8 mouse cellular contexts compared by ENCODE assay signal in the genomic region with DNA sequence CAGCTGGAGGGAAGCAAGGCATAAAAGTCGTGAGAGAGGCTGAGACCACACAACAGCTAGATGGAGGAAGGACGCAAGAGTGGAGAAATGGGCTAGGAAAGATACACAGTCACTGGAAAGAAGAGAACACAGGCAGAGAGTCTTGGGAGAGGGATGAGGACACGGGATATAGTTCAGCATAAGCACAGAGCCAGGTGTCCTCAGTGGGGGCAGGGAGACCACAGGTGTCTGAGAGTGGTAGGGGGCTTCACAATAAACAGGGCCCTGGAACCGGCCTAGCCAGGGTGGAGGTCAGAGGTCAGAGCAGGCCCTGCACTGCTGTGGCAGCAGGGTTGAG. TPM values are rescaled to one million over a fixed set of nuclear protein-coding genes. Genes with fewer than 3 reads are reported as not detected.
DNase-seq lines count a peak whose midpoint lies in the region; ATAC-seq and TF ChIP-seq lines count a peak whose summit lies in the region.

No protein-coding gene starts in this region.

- no peak overlapping the region for H3K27ac ChIP-seq in heart, postnatal 0 days (ENCODE audit: low read depth)
- H3K27ac ChIP-seq in heart, adult 2 months: no peak overlapping the region
- no peak overlapping the region for H3K27ac ChIP-seq in cortical plate, adult 2 months (ENCODE audit: insufficient read depth, low read length)
- no peak overlapping the region for H3K27ac ChIP-seq in hindbrain, embryonic 12.5 days
- H3K27ac ChIP-seq in midbrain, embryonic 11.5 days (ENCODE audit: low read depth, low read length): no peak overlapping the region

- intact Hi-C loops in heart, adult 2 months (cut with DNase I): no loop called here

- ATAC-seq in heart, postnatal 0 days (ENCODE audit: insufficient read depth, low read depth): no peak
- no peak for ATAC-seq in hindbrain, embryonic 12.5 days (ENCODE audit: low FRiP score)
- no peak for ATAC-seq in midbrain, embryonic 11.5 days (ENCODE audit: low FRiP score)

- H3K4me1 ChIP-seq in heart, postnatal 0 days (ENCODE audit: control insufficient read depth, insufficient read depth): no peaks in the 10 kb centered on the region
- H3K4me1 ChIP-seq in heart, adult 2 months (ENCODE audit: control insufficient read depth, insufficient read depth, low read length): no peaks in the 10 kb centered on the region
- peaks cover 7% of the 10 kb centered on the region for H3K4me1 ChIP-seq in cortical plate, adult 2 months (ENCODE audit: control insufficient read depth, insufficient read depth, low read length)
- H3K4me1 ChIP-seq in hindbrain, embryonic 12.5 days: peaks cover 50% of the 10 kb centered on the region
- H3K4me1 ChIP-seq in midbrain, embryonic 11.5 days (ENCODE audit: control insufficient read depth, insufficient read depth, low read length): peaks cover 25% of the 10 kb centered on the region

- H3K36me3 ChIP-seq in heart, postnatal 0 days (replicated peaks; ENCODE audit: control insufficient read depth, insufficient read depth, low read length): peaks cover 5% of the 10 kb centered on the region
- peaks cover 4% of the 10 kb centered on the region; the same call in 1 of the 2 replicates for H3K36me3 ChIP-seq in heart, adult 2 months (ENCODE audit: control insufficient read depth, insufficient read depth, low read length)
- H3K36me3 ChIP-seq in hindbrain, embryonic 12.5 days: no peaks in the 10 kb centered on the region
- H3K36me3 ChIP-seq in midbrain, embryonic 11.5 days (ENCODE audit: control insufficient read depth, insufficient read depth, low read length): no peaks in the 10 kb centered on the region

- 71% methylated on average over 4 of the region's 4 CpGs for WGBS in heart, postnatal 0 days
- WGBS in heart, adult 2 months: 87% methylated on average over 4 of the region's 4 CpGs
- WGBS in hindbrain, embryonic 12.5 days: 42% methylated on average over 4 of the region's 4 CpGs
- WGBS in midbrain, embryonic 11.5 days: 42% methylated on average over 4 of the region's 4 CpGs

- H3K4me2 ChIP-seq in heart, postnatal 0 days (ENCODE audit: low read depth, low read length): peak overlapping the region; percentile 75; the same call in 1 of the 2 replicates
- H3K4me2 ChIP-seq in hindbrain, embryonic 12.5 days (replicated peaks): peak overlapping the region; percentile 63
- peak overlapping the region; percentile 74 for H3K4me2 ChIP-seq in midbrain, embryonic 11.5 days

- no peaks in the 10 kb centered on the region for H3K79me2 ChIP-seq in heart, adult 2 months (replicated peaks; ENCODE audit: control insufficient read depth, insufficient read depth, low read length)

- H3K9ac ChIP-seq in heart, postnatal 0 days (replicated peaks; ENCODE audit: low read depth, low read length): no peak overlapping the region
- no peak overlapping the region for H3K9ac ChIP-seq in heart, adult 2 months (ENCODE audit: low read depth, low read length)
- no peak overlapping the region for H3K9ac ChIP-seq in hindbrain, embryonic 12.5 days
- H3K9ac ChIP-seq in midbrain, embryonic 11.5 days (ENCODE audit: low read length): peak overlapping the region; percentile 59

- TF ChIP-seq POLR2A in heart, adult 2 months (IDR thresholded peaks at IDR 0.05; ENCODE audit: insufficient read depth, low read depth, low read length): no peak
- no peak for TF ChIP-seq POLR2A in cortical plate, adult 2 months (IDR thresholded peaks at IDR 0.05; ENCODE audit: extremely low read depth, insufficient read depth, low read length)

- H3K4me3 ChIP-seq in heart, postnatal 0 days (ENCODE audit: low read depth, low read length): no peak overlapping the region; the same call in 1 of the 2 replicates
- no peak overlapping the region for H3K4me3 ChIP-seq in heart, adult 2 months
- peak overlapping the region; percentile 69 for H3K4me3 ChIP-seq in cortical plate, adult 2 months (ENCODE audit: insufficient read depth, low read length)
- peak overlapping the region; percentile 54 for H3K4me3 ChIP-seq in hindbrain, embryonic 12.5 days
- H3K4me3 ChIP-seq in midbrain, embryonic 11.5 days (ENCODE audit: low read depth, low read length): peak overlapping the region; percentile 53; the same call in 1 of the 2 replicates

- DNase-seq in heart, postnatal 0 days (ENCODE audit: low spot score): no peak
- DNase-seq in heart, adult 2 months: no peak
- peak; percentile 85 for DNase-seq in midbrain, embryonic 11.5 days (ENCODE audit: low spot score, missing footprints)
- no peak for DNase-seq in right cerebral cortex, postnatal 25 days
- no peak for DNase-seq in urinary bladder, postnatal 10 days (ENCODE audit: low spot score)
- no peak for DNase-seq in urinary bladder, adult 18-20 months (ENCODE audit: low spot score in 2 of 2)

- no peaks in the 10 kb centered on the region for H3K9me3 ChIP-seq in heart, postnatal 0 days (replicated peaks; ENCODE audit: control insufficient read depth, low read length)
- H3K9me3 ChIP-seq in hindbrain, embryonic 12.5 days (replicated peaks): no peaks in the 10 kb centered on the region
- H3K9me3 ChIP-seq in midbrain, embryonic 11.5 days (ENCODE audit: control insufficient read depth, low read length): no peaks in the 10 kb centered on the region

- no peak for TF ChIP-seq CTCF in heart, postnatal 0 days (IDR thresholded peaks at IDR 0.05; ENCODE audit: low read depth)
- no peak for TF ChIP-seq CTCF in heart, adult 2 months (IDR thresholded peaks at IDR 0.05)
- TF ChIP-seq CTCF in cortical plate, adult 2 months (IDR thresholded peaks at IDR 0.05; ENCODE audit: extremely low read depth, insufficient read depth, low read length): no peak

- H3K27me3 ChIP-seq in heart, postnatal 0 days (ENCODE audit: control insufficient read depth, insufficient read depth, low read length): peaks cover 37% of the 10 kb centered on the region
- H3K27me3 ChIP-seq in heart, adult 2 months (ENCODE audit: control insufficient read depth, insufficient read depth, low read length): no peaks in the 10 kb centered on the region; the same call in 1 of the 2 replicates
- peaks cover 38% of the 10 kb centered on the region for H3K27me3 ChIP-seq in hindbrain, embryonic 12.5 days
- peaks cover 17% of the 10 kb centered on the region; the same call in 1 of the 2 replicates for H3K27me3 ChIP-seq in midbrain, embryonic 11.5 days (ENCODE audit: control insufficient read depth, insufficient read depth, low read length)

- TF ChIP-seq EP300 in heart, postnatal 0 days (IDR thresholded peaks at IDR 0.05; ENCODE audit: low read depth): no peak
- TF ChIP-seq EP300 in heart, adult 2 months (IDR thresholded peaks at IDR 0.05; ENCODE audit: insufficient read depth, low read depth, low read length): no peak

RNA-seq across cellular contexts. Expression of a gene that starts 1.1 kb away (rescaled TPM):
- total RNA-seq in heart, postnatal 0 days (2014; rRNA removed; ENCODE audit: low replicate concordance): 5.4 and 7.9 TPM in 2 replicates
- 4.5 and 5.5 TPM in 2 replicates for polyA plus RNA-seq in heart, postnatal 0 days (2015; fragmentation: Nextera tagmentation; extraction: Ambion mirVana)
- total RNA-seq in heart, adult 2 months (2021): 10 to 100 TPM; 10.1 to 10.4 TPM
- polyA plus RNA-seq in heart, adult 2 months (2012; rRNA removed): 7.3 and 12.0 TPM in 2 replicates
- 42.3 and 45.2 TPM in 2 replicates for polyA plus RNA-seq in cortical plate, adult 2 months (2012; rRNA removed)
- 20.5 and 23.8 TPM in 2 replicates for polyA plus RNA-seq in hindbrain, embryonic 12.5 days (2016; fragmentation: Nextera tagmentation; extraction: Ambion mirVana)
- polyA plus RNA-seq in midbrain, embryonic 11.5 days (2014; fragmentation: Nextera tagmentation; extraction: Ambion mirVana): 19.4 and 24.3 TPM in 2 replicates

RNA-seq across cellular contexts. Expression of a gene that starts 27.8 kb away (rescaled TPM):
- total RNA-seq in heart, postnatal 0 days (2014; rRNA removed; ENCODE audit: low replicate concordance): 83.3 and 85.4 TPM in 2 replicates
- 44.3 and 47.5 TPM in 2 replicates for polyA plus RNA-seq in heart, postnatal 0 days (2015; fragmentation: Nextera tagmentation; extraction: Ambion mirVana)
- total RNA-seq in heart, adult 2 months (2021): 10 to 100 TPM; 36.4 to 36.7 TPM
- polyA plus RNA-seq in heart, adult 2 months (2012; rRNA removed): 38.6 and 44.6 TPM in 2 replicates
- 2.4 and 3.8 TPM in 2 replicates for polyA plus RNA-seq in cortical plate, adult 2 months (2012; rRNA removed)
- polyA plus RNA-seq in hindbrain, embryonic 12.5 days (2016; fragmentation: Nextera tagmentation; extraction: Ambion mirVana): 26.8 and 27.0 TPM in 2 replicates
- 15.9 and 18.1 TPM in 2 replicates for polyA plus RNA-seq in midbrain, embryonic 11.5 days (2014; fragmentation: Nextera tagmentation; extraction: Ambion mirVana)

RNA-seq across cellular contexts. Expression of a gene that starts 28.4 kb away (rescaled TPM):
- total RNA-seq in heart, postnatal 0 days (2014; rRNA removed; ENCODE audit: low replicate concordance): not detected in 2 replicates
- 0.10 TPM in 1 of 2 replicates, not detected in the other for polyA plus RNA-seq in heart, postnatal 0 days (2015; fragmentation: Nextera tagmentation; extraction: Ambion mirVana)
- not detected for total RNA-seq in heart, adult 2 months (2021)
- polyA plus RNA-seq in heart, adult 2 months (2012; rRNA removed): 0.06 TPM in 1 of 2 replicates, not detected in the other
- 0.98 and 1.2 TPM in 2 replicates for polyA plus RNA-seq in cortical plate, adult 2 months (2012; rRNA removed)
- polyA plus RNA-seq in hindbrain, embryonic 12.5 days (2016; fragmentation: Nextera tagmentation; extraction: Ambion mirVana): 0.36 and 0.51 TPM in 2 replicates
- polyA plus RNA-seq in midbrain, embryonic 11.5 days (2014; fragmentation: Nextera tagmentation; extraction: Ambion mirVana): 0.12 and 0.23 TPM in 2 replicates

Comparison
In these comparisons a context has a peak if more than half of its experiments do, and no peak if none do; other contexts are left out.
1. H3K4me3 ChIP-seq: peak in cortical plate, adult 2 months (single experiment), hindbrain, embryonic 12.5 days (single experiment) and midbrain, embryonic 11.5 days (single experiment); none in heart, postnatal 0 days (single experiment) and heart, adult 2 months (single experiment).
2. Peak in every context shown above with its lines, with median percentiles within 50 percentile points of each other: H3K4me2 ChIP-seq.